Mouse (Mus musculus) ES-E14 (cell line): ENCODE data around the gene Wfdc2.

Experiments
- CHD2 ChIP-seq: IDR thresholded peaks from 2 replicates; pipeline ENCODE4 v1.6.1; 2014; ENCODE audit warnings: mild to moderate bottlenecking, low read depth, low read length, inconsistent platforms
- MAFK ChIP-seq: IDR thresholded peaks from 2 replicates; pipeline ENCODE4 v1.6.1; 2014; ENCODE audit warnings: mild to moderate bottlenecking, low read depth, low read length, inconsistent platforms; ENCODE audit not compliant: insufficient read depth
- ZNF384 ChIP-seq: IDR thresholded peaks from 2 replicates; pipeline ENCODE4 v1.6.1; 2012; ENCODE audit warnings: low read depth, low read length, inconsistent platforms

GRCm38 (mm10) chr2:164600179-164600578 is 38.0 kb downstream of the Wfdc2 start:
- TF ChIP-seq CHD2: no peak
- no peak for TF ChIP-seq MAFK
- TF ChIP-seq ZNF384: no peak
